Mouse (Mus musculus) stomach, embryonic 16.5 days (tissue): ENCODE measurements around the gene Erbb3. TPM values are rescaled to one million over a fixed set of nuclear protein-coding genes. Genes with fewer than 3 reads are reported as not detected.
"Not testable (repeated sequence)": the region's sequence is repeated elsewhere in the genome, so short reads cannot be mapped to it uniquely, and the experiment has no call there.

Experiments used
- ATAC-seq: fragments of 200-750 bp; cut with Nextera tagmentation; 2 replicates; pipeline ENCODE4 v1.8.0; 2017; ENCODE audit warnings: moderate number of reproducible peaks, moderate TSS enrichment; ENCODE audit not compliant: insufficient read depth, low FRiP score
- H3K27ac ChIP-seq: fragments of 300-500 bp; sonication (generic); 2 replicates; pipeline ENCODE4 v1.5.1; 2014; ENCODE audit warnings: low read length
- H3K27me3 ChIP-seq: fragments of 300-500 bp; sonication (generic); 2 replicates; pipeline ENCODE4 v1.6.1; 2014; ENCODE audit warnings: low read length, control low read depth, mixed read lengths; ENCODE audit not compliant: control insufficient read depth, insufficient read depth
- H3K36me3 ChIP-seq: fragments of 300-500 bp; sonication (generic); 2 replicates; pipeline ENCODE4 v1.6.1; 2014; ENCODE audit warnings: low read length; ENCODE audit not compliant: control insufficient read depth, insufficient read depth
- H3K4me1 ChIP-seq: fragments of 300-500 bp; sonication (generic); 2 replicates; pipeline ENCODE4 v1.6.1; 2014; ENCODE audit warnings: low read length, control low read depth, mixed read lengths; ENCODE audit not compliant: control insufficient read depth, insufficient read depth
- H3K4me2 ChIP-seq: fragments of 300-500 bp; sonication (generic); 2 replicates; pipeline ENCODE4 v1.6.1; 2014; ENCODE audit warnings: low read depth, low read length, mixed read lengths
- H3K4me3 ChIP-seq: fragments of 300-500 bp; sonication (generic); replicated peaks from 2 replicates; pipeline ENCODE4 v1.5.1; 2014; ENCODE audit warnings: mild to moderate bottlenecking, low read length
- H3K9ac ChIP-seq: fragments of 300-500 bp; sonication (generic); 2 replicates; pipeline ENCODE4 v1.6.1; 2014; ENCODE audit warnings: low read length
- H3K9me3 ChIP-seq: fragments of 300-500 bp; sonication (generic); replicated peaks from 2 replicates; pipeline ENCODE4 v1.6.1; 2016; ENCODE audit warnings: low read length, control low read depth; ENCODE audit not compliant: control insufficient read depth
- WGBS: fragments of 180-500 bp; shearing (Covaris S2); extraction: QIAGEN DNeasy Blood & Tissue Kit; methylation state at CpG from one replicate; pipeline ENCODE4 v1.1.7; 2014; 5-methylcytosine and 5-hydroxymethylcytosine counted together
- polyA plus RNA-seq: library from polyadenylated mRNA; unstranded; fragments of >200 nt; fragmentation: Nextera tagmentation; extraction: Ambion mirVana; gene quantifications from 2 replicates; pipeline ENCODE4 v1.2.1, GENCODE M21; 2015

Erbb3 gene
- polyA plus RNA-seq, 1 experiment from 2014 or later: 32.0 TPM

DNA sequence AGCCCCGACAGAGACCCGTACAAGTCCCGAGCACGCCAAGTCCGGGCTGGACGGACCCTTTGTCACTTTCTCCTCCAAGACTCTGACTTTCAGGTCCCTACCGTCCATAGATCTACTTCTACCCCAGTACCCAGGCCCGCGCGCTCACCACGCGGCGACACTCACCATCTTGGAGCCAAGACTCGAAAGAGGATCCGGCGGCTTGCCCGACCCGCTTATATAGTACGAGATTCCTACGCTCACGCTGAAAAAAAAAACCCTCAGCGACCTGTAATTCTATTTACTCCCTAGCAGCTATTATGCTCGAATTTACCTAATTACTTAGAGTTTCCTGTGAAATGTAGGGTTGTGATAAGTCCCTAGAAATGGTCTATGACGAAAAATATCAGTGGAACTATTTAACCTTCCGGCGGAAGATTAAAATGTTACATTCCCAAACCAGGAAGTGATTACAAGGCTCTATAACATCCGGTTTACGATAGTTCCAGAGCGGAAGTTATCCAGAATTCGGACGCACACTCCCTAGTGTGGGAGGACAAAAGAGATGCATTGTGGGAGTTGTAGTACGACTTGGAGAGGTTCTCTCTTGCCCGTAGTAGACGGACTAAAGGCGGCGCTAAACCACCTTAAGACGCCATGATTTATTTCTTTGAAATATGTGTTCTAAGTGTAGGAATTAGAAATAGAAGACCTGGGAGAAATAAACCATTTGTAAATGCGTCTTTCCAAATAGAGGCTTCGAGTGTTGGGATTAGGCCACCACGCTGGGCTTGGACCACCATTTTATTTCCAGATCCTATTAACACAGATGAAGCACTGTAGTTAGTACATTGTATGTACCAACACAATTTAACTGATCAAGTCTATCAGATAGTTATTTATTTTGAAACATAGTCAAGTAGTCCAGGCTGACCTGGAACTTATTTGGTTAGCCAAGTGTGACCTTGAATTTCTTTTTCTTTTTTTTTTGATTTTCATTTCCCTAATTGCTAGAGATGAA lies 37.2 kb upstream of the Erbb3 start, which contains the start of gene Rps26:
Gene Rps26 (minus strand): TSS at position 437 of the 1,000 bp plus-strand sequence.
- Histone ChIP-seq H3K4me3 (peak within 1 kb of the TSS; percentile 95), H3K9me3 (no peaks in the 10 kb centered on the region), H3K27ac (peak within 1 kb of the TSS; percentile 79; the same call in 1 of the 2 replicates), H3K36me3 (peaks cover 15% of the 10 kb centered on the region), H3K27me3 (no peaks in the 10 kb centered on the region), H3K4me1 (peaks cover 6% of the 10 kb centered on the region), H3K4me2 (peak within 1 kb of the TSS; percentile 80), H3K9ac (peak within 1 kb of the TSS; percentile 96)
- under 1% methylated on average over 40 of the region's 40 CpGs for WGBS
- ATAC-seq: peak; percentile 98

DNA sequence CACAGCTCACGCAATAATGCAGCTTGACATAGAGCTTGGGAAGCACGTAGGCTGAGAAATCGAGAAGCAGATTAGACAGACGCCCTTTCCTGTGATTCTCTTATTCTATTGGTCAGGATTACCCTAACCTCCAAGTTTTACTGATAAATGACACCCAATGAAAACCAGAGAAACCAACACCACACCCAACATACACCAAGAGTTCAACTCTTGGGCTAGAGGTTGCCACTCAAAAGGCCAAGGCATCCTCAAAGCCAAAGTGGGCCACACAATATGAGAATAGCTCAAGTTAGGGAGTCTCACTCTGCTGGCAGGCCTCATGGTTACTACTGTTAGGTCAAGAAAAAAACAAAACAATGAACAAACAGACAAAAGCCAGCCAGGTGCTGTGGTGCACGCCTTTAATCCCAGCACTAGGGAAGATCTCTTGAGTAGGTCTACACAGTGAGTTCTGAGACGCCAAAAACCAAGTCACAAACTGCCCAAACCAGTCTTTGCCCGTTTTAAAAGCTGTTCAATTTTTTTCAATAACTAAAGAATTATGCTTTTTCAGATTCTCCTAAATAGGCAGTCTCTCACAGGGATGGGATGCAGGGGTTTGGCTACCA lies 35.9 kb upstream of the Erbb3 start:
- H3K4me2 ChIP-seq: peak overlapping the region; percentile 80
- peak overlapping the region; percentile 96 for H3K9ac ChIP-seq
- H3K36me3 ChIP-seq: peaks cover 15% of the 10 kb centered on the region
- H3K27ac ChIP-seq: peak overlapping the region; percentile 79
- H3K9me3 ChIP-seq: no peaks in the 10 kb centered on the region
- peaks cover 6% of the 10 kb centered on the region for H3K4me1 ChIP-seq
- H3K4me3 ChIP-seq: peak overlapping the region; percentile 95
- whole genome bisulfite sequencing: 37% methylated on average over 7 of the region's 7 CpGs
- no peak for ATAC-seq
- no peaks in the 10 kb centered on the region for H3K27me3 ChIP-seq

DNA sequence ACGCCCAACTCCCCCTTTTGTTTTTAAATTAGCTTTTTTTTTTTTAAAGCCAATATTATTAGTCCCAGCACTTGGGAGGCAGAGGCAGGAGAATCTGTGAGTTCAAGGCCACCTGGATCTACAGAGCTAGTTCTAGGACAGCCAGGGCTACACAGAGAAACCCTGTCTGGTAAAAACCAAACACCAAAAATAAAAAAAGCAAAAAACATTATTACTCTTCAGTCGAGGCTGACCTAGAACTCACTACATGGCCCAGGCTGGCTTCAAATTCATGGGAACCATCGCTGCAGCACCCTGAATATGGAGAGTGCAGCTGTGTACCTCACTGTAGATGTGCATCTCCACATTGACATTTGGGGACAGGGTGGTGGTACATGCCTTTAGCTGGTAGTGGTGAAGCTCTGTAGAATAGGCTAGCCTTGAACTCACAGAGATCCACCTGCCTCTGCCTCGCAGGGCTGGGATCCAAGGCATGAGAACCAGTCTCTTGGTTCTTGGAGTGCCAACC lies 33.7 kb upstream of the Erbb3 start:
- H3K27me3 ChIP-seq, H3K9ac ChIP-seq, H3K4me1 ChIP-seq, H3K9me3 ChIP-seq, ATAC-seq, H3K27ac ChIP-seq, H3K4me2 ChIP-seq, H3K4me3 ChIP-seq: not testable (repeated sequence)
- peaks cover 15% of the 10 kb centered on the region for H3K36me3 ChIP-seq
- 86% methylated on average over 4 of the region's 4 CpGs for WGBS

GRCm38 (mm10) chr10:128622702-128623101 lies 33.2 kb upstream of the Erbb3 start:
- Histone ChIP-seq H3K4me3 (no peak overlapping the region), H3K27me3 (no peaks in the 10 kb centered on the region), H3K36me3 (peaks cover 15% of the 10 kb centered on the region), H3K4me1 (peaks cover 6% of the 10 kb centered on the region), H3K9ac (no peak overlapping the region), H3K27ac (no peak overlapping the region), H3K9me3 (no peaks in the 10 kb centered on the region), H3K4me2 (no peak overlapping the region)
- WGBS: 84% methylated on average over 4 of the region's 4 CpGs
- ATAC-seq: no peak

DNA sequence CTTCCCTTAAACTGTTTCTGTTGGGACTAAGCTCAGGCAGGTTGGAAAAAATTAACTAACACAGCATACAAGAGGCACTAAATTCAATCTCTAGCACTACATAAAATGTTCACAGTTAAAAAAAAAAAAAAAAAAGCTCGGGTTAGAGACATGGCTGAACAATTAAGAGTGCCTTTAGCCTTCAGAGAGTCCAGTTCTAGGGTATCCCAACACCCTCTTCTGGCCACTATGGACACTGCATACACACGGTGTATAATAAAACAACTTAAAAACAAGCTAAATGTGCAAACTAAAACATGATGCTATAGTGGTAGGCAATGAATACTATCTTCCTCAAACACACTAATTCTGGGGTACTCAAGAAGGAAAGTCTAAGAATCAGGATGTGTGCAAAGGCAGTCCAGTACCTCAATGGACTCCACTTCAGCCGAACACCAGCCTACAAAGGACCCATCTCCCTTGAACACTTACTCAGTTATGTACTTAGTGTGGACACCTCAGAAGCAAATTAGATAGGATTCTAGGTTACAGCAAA lies 32.6 kb upstream of the Erbb3 start:
- H3K4me1 ChIP-seq: peaks cover 6% of the 10 kb centered on the region
- H3K9me3 ChIP-seq: no peaks in the 10 kb centered on the region
- H3K36me3 ChIP-seq: peaks cover 15% of the 10 kb centered on the region
- H3K27me3 ChIP-seq: no peaks in the 10 kb centered on the region
- H3K9ac ChIP-seq: no peak overlapping the region
- ATAC-seq: no peak
- no peak overlapping the region for H3K4me3 ChIP-seq
- no peak overlapping the region for H3K27ac ChIP-seq
- no peak overlapping the region for H3K4me2 ChIP-seq
- WGBS: 79% methylated on average over 3 of the region's 3 CpGs

GRCm38 (mm10) chr10:128620241-128620640 lies 30.8 kb upstream of the Erbb3 start:
- Histone ChIP-seq H3K4me3 (no peak overlapping the region), H3K27ac (no peak overlapping the region), H3K4me2 (no peak overlapping the region), H3K9ac (no peak overlapping the region), H3K36me3 (peaks cover 15% of the 10 kb centered on the region), H3K27me3 (no peaks in the 10 kb centered on the region), H3K4me1 (peaks cover 3% of the 10 kb centered on the region), H3K9me3 (no peaks in the 10 kb centered on the region)
- ATAC-seq: no peak

DNA sequence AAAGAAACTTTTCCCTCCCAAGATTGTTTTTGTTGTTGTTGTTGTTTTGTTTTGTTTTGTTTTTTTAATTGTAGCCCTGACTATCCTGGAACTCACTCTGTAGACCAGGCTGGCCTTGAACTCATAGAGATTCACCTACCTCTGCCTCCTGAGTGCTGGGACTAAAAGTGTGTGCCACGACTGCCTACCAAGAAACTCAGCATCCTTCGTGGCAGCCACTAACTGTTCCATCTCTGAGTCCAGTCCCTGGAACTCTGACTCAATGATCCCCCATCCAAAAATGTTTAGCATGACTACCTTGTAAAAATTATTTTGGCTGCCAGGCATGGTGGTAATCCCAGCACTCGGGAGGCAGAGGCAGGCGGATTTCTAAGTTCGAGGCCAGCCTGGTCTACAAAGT lies 29.7 kb upstream of the Erbb3 start:
- H3K4me3 ChIP-seq, H3K9ac ChIP-seq, H3K4me1 ChIP-seq, H3K36me3 ChIP-seq, H3K27me3 ChIP-seq, H3K4me2 ChIP-seq, H3K27ac ChIP-seq, H3K9me3 ChIP-seq, ATAC-seq: not testable (repeated sequence)
- 90% methylated on average over 5 of the region's 5 CpGs for WGBS

GRCm38 (mm10) chr10:128618570-128618969 lies 29.1 kb upstream of the Erbb3 start:
- no peaks in the 10 kb centered on the region for H3K9me3 ChIP-seq
- no peaks in the 10 kb centered on the region for H3K4me1 ChIP-seq
- no peak overlapping the region for H3K4me2 ChIP-seq
- no peak overlapping the region for H3K9ac ChIP-seq
- 81% methylated on average over 1 of the region's 1 CpGs for WGBS
- no peak overlapping the region for H3K4me3 ChIP-seq
- peaks cover under 1% of the 10 kb centered on the region; the same call in 1 of the 2 replicates for H3K36me3 ChIP-seq
- no peaks in the 10 kb centered on the region for H3K27me3 ChIP-seq
- no peak for ATAC-seq
- H3K27ac ChIP-seq: no peak overlapping the region
